Mouse (Mus musculus) right cerebral cortex, postnatal 4 days (tissue): ENCODE results near the gene Lrp1.
A peak's percentile ranks its signal among the peaks of the same experiment; 100 is the strongest.
"Not testable (repeated sequence)": the region's sequence is repeated elsewhere in the genome, so short reads cannot be mapped to it uniquely, and the experiment has no call there.

Experiments used
- DNase-seq: peaks from one replicate; pipeline ENCODE4 v3.0.0-alpha.2; 2022

The Lrp1 gene

GRCm38 (mm10) chr10:127620406-127621190 lies at the start of gene Lrp1:
Gene Lrp1 (minus strand): TSS chr10:127621148.
- DNase-seq = peak; percentile 63

GRCm38 (mm10) chr10:127670185-127670584 lies 49.2 kb upstream of the Lrp1 start:
- no peak for DNase-seq

- DNase-seq = peak; percentile 56
Observed at GRCm38 (mm10) chr10:127669170-127669569, 48.2 kb upstream of the Lrp1 start.

GRCm38 (mm10) chr10:127668093-127669050 lies 47.4 kb upstream of the Lrp1 start, which contains the start of gene Nab2:
Gene Nab2 (minus strand): TSS chr10:127668568.
- peak; percentile 70 for DNase-seq

GRCm38 (mm10) chr10:127667269-127668092 lies 46.5 kb upstream of the Lrp1 start:
- peak; percentile 59 for DNase-seq

- peak; percentile 58 for DNase-seq
Observed at GRCm38 (mm10) chr10:127666501-127667268, 45.7 kb upstream of the Lrp1 start, which contains the start of gene Nemp1. Gene Nemp1 (plus strand): TSS chr10:127666901.

GRCm38 (mm10) chr10:127665366-127666181 lies 44.6 kb upstream of the Lrp1 start:
- no peak for DNase-seq

- DNase-seq = no peak
Observed at GRCm38 (mm10) chr10:127664891-127665290, 43.9 kb upstream of the Lrp1 start.

- DNase-seq = no peak
Observed at GRCm38 (mm10) chr10:127664166-127664565, 43.2 kb upstream of the Lrp1 start.

GRCm38 (mm10) chr10:127663590-127663989 lies 42.6 kb upstream of the Lrp1 start:
- no peak for DNase-seq

- no peak for DNase-seq
Observed at GRCm38 (mm10) chr10:127662666-127663253, 41.8 kb upstream of the Lrp1 start.

- DNase-seq = peak; percentile 60
Observed at GRCm38 (mm10) chr10:127661915-127662663, 41.1 kb upstream of the Lrp1 start.

- DNase-seq = no peak
Observed at GRCm38 (mm10) chr10:127661291-127661914, 40.5 kb upstream of the Lrp1 start.

- no peak for DNase-seq
Observed at GRCm38 (mm10) chr10:127659551-127659950, 38.6 kb upstream of the Lrp1 start.

GRCm38 (mm10) chr10:127658076-127658475 lies 37.1 kb upstream of the Lrp1 start:
- DNase-seq = no peak

- DNase-seq = not testable (repeated sequence)
Observed at GRCm38 (mm10) chr10:127657617-127658016, 36.7 kb upstream of the Lrp1 start.

- no peak for DNase-seq
Observed at GRCm38 (mm10) chr10:127654970-127655579, 34.1 kb upstream of the Lrp1 start.

- no peak for DNase-seq
Observed at GRCm38 (mm10) chr10:127652906-127653638, 32.1 kb upstream of the Lrp1 start.
